Comparison of ENCODE assay signal across 36 mouse cellular contexts in the genomic region with DNA sequence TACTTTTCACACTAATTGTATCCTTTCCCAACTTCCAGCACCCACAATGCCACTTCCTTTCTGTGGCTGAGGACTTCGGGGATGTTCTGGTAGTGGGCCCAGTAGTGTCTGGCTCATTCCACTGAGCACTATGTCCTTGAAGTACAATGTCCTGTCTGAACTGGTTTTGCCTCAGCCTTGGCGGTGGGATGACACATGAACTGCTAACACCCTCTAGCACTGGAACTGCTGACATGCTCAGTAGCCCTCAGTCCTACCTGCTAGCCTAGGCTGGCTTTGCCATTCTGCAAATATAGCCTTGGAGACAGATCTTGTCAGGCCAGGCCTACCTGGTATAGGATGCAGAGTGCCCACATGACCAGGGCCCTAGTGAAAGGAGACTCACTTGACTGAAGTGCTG. TPM values are rescaled to one million over a fixed set of nuclear protein-coding genes. Genes with fewer than 3 reads are reported as not detected.
A peak's percentile ranks its signal among the peaks of the same experiment; 100 is the strongest.
DNase-seq lines count a peak whose midpoint lies in the region; ATAC-seq lines count a peak whose summit lies in the region.
"Had no signal": no experiment of that assay in that cellular context is flagged by ENCODE, and none has a peak within 500 bp of the region (broad histone marks: within the 10 kb centered on the region; RNA-seq: fewer than 3 reads in every experiment).

No protein-coding gene starts in this region.

- no peak overlapping the region for H3K27ac ChIP-seq in forebrain, embryonic 13.5 days
- no peak overlapping the region for H3K27ac ChIP-seq in forebrain, embryonic 11.5 days (ENCODE audit: low read depth, low read length)
- H3K27ac ChIP-seq: embryonic facial prominence, embryonic 10.5 days; embryonic facial prominence, embryonic 13.5 days; gastrocnemius, adult 2 months; hindbrain, embryonic 12.5 days; hindbrain, embryonic 15.5 days had no signal

- H3K36me3 ChIP-seq in forebrain, embryonic 13.5 days (ENCODE audit: poor library complexity, severe bottlenecking), result peaks cover 60% of the 10 kb centered on the region
- H3K36me3 ChIP-seq in forebrain, embryonic 11.5 days (ENCODE audit: control insufficient read depth, insufficient read depth, low read length), result peaks cover 40% of the 10 kb centered on the region

- ATAC-seq in forebrain, embryonic 13.5 days, result no peak
- no peak for ATAC-seq in forebrain, embryonic 11.5 days (replicated peaks; ENCODE audit: low FRiP score)
- ATAC-seq: activated CD4-positive, CD25-positive, alpha-beta regulatory T cell, adult 4 months; CD4-positive, CD25-positive, alpha-beta regulatory T cell, adult 4 months; forebrain, embryonic 14.5 days; forebrain, postnatal 0 days; intestine, postnatal 0 days had no signal

- DNase-seq in forebrain, embryonic 11.5 days (ENCODE audit: low spot score), result no peak
- DNase-seq in adrenal gland, postnatal 10 days, result peak; percentile 40
- DNase-seq in adrenal gland, postnatal 36 days, result peak; percentile 59 to 63
- DNase-seq in right cerebral cortex, postnatal 36 days (ENCODE audit: low spot score in 2 of 2), result no peak
- no peak for DNase-seq in layer of hippocampus, adult 8-10 months (ENCODE audit: low spot score in 2 of 2)
- DNase-seq: cerebellum, adult 11-12 months; cerebellum, adult 8-10 months; cerebellum, postnatal 10 days; cerebellum, postnatal 36 days; embryo, embryonic 11 days; forebrain, postnatal 0 days; gastrocnemius, adult 2 months; gastrocnemius, postnatal 14 days; heart, adult 11 months had no signal

- 98% methylated on average over 2 of the region's 2 CpGs for WGBS in forebrain, embryonic 13.5 days
- 88% methylated on average over 2 of the region's 2 CpGs for WGBS in forebrain, embryonic 11.5 days

- H3K9me3 ChIP-seq in forebrain, embryonic 13.5 days (replicated peaks), result no peaks in the 10 kb centered on the region
- H3K9me3 ChIP-seq in forebrain, embryonic 11.5 days (ENCODE audit: control insufficient read depth, low read length), result no peaks in the 10 kb centered on the region
- H3K9me3 ChIP-seq: embryonic facial prominence, embryonic 10.5 days; embryonic facial prominence, embryonic 13.5 days; hindbrain, embryonic 12.5 days; hindbrain, embryonic 15.5 days had no signal

- H3K4me2 ChIP-seq in forebrain, embryonic 13.5 days, result no peak overlapping the region
- H3K4me2 ChIP-seq in forebrain, embryonic 11.5 days (ENCODE audit: low read depth, low read length, severe bottlenecking), result no peak overlapping the region
- H3K4me2 ChIP-seq: embryonic facial prominence, embryonic 13.5 days; heart, embryonic 11.5 days; hindbrain, embryonic 12.5 days; hindbrain, embryonic 15.5 days had no signal

- H3K4me3 ChIP-seq in forebrain, embryonic 13.5 days, result no peak overlapping the region
- H3K4me3 ChIP-seq in forebrain, embryonic 11.5 days (ENCODE audit: low read depth, low read length), result no peak overlapping the region
- H3K4me3 ChIP-seq: embryonic facial prominence, embryonic 10.5 days; embryonic facial prominence, embryonic 13.5 days; erythroblast, embryonic 14.5 days; gastrocnemius, adult 2 months; hindbrain, embryonic 12.5 days; hindbrain, embryonic 15.5 days had no signal

- H3K4me1 ChIP-seq in forebrain, embryonic 13.5 days, result no peaks in the 10 kb centered on the region
- no peaks in the 10 kb centered on the region for H3K4me1 ChIP-seq in forebrain, embryonic 11.5 days (replicated peaks; ENCODE audit: control insufficient read depth, insufficient read depth, low read length)
- H3K4me1 ChIP-seq: embryonic facial prominence, embryonic 10.5 days; embryonic facial prominence, embryonic 13.5 days; hindbrain, embryonic 12.5 days; hindbrain, embryonic 15.5 days had no signal

- H3K9ac ChIP-seq in forebrain, embryonic 13.5 days, result 0 out of 2 replicates have a peak overlapping the region, but pooled peaks have one; percentile 23
- no peak overlapping the region for H3K9ac ChIP-seq in forebrain, embryonic 11.5 days (ENCODE audit: low read length)
- H3K9ac ChIP-seq: forebrain, postnatal 0 days; hindbrain, embryonic 12.5 days; hindbrain, embryonic 15.5 days had no signal

- H3K27me3 ChIP-seq in forebrain, embryonic 13.5 days, result no peaks in the 10 kb centered on the region
- no peaks in the 10 kb centered on the region for H3K27me3 ChIP-seq in forebrain, embryonic 11.5 days (ENCODE audit: control insufficient read depth, insufficient read depth, low read length)
- H3K27me3 ChIP-seq: embryonic facial prominence, embryonic 13.5 days; hindbrain, embryonic 12.5 days; hindbrain, embryonic 15.5 days had no signal

RNA-seq across cellular contexts. Expression of gene Gm20219, which starts 7.7 kb away (rescaled TPM):
- 1.2 and 1.7 TPM in 2 replicates for polyA plus RNA-seq in forebrain, embryonic 13.5 days (2015; fragmentation: Nextera tagmentation; extraction: Ambion mirVana)
- 1.1 and 1.3 TPM in 2 replicates for polyA plus RNA-seq in forebrain, embryonic 11.5 days (2014; fragmentation: Nextera tagmentation; extraction: Ambion mirVana)
- under 1 TPM; 0.69 to 0.70 TPM for total RNA-seq in adrenal gland, postnatal 10 days (2021)
- 1 to 10 TPM in 1 of 2 experiments, under 1 TPM in 1; 0.95 to 1.6 TPM for total RNA-seq in adrenal gland, postnatal 36 days (2021)
- total RNA-seq in layer of hippocampus, adult 8-10 months (2022), result 1 to 10 TPM in 3 of 4 experiments, under 1 TPM in 1; 0.71 to 5.3 (median 3.7) TPM
- polyA plus RNA-seq: intestine, postnatal 0 days had no signal

RNA-seq across cellular contexts. Expression of gene Safb2, which starts 22.5 kb away (rescaled TPM):
- polyA plus RNA-seq in forebrain, embryonic 13.5 days (2015; fragmentation: Nextera tagmentation; extraction: Ambion mirVana), result 77.9 and 84.3 TPM in 2 replicates
- polyA plus RNA-seq in forebrain, embryonic 11.5 days (2014; fragmentation: Nextera tagmentation; extraction: Ambion mirVana), result 74.7 and 75.0 TPM in 2 replicates
- total RNA-seq in adrenal gland, postnatal 10 days (2021), result 100 to 1,000 TPM in 1 of 2 experiments, 10 to 100 TPM in 1; 79.8 to 124 TPM
- 100 to 1,000 TPM; 103 to 126 TPM for total RNA-seq in adrenal gland, postnatal 36 days (2021)
- 100 to 1,000 TPM; 122 to 182 (median 154) TPM for total RNA-seq in layer of hippocampus, adult 8-10 months (2022)

RNA-seq across cellular contexts. Expression of gene Safb, which starts 22.8 kb away (rescaled TPM):
- polyA plus RNA-seq in forebrain, embryonic 13.5 days (2015; fragmentation: Nextera tagmentation; extraction: Ambion mirVana), result 126 and 135 TPM in 2 replicates
- polyA plus RNA-seq in forebrain, embryonic 11.5 days (2014; fragmentation: Nextera tagmentation; extraction: Ambion mirVana), result 145 and 154 TPM in 2 replicates
- total RNA-seq in adrenal gland, postnatal 10 days (2021), result 100 to 1,000 TPM in 1 of 2 experiments, 10 to 100 TPM in 1; 92.1 to 113 TPM
- total RNA-seq in adrenal gland, postnatal 36 days (2021), result 100 to 1,000 TPM; 103 to 122 TPM
- total RNA-seq in layer of hippocampus, adult 8-10 months (2022), result 100 to 1,000 TPM; 149 to 168 (median 159) TPM

RNA-seq across cellular contexts. Expression of gene 2410015M20Rik, which starts 47.7 kb away (rescaled TPM):
- polyA plus RNA-seq in forebrain, embryonic 13.5 days (2015; fragmentation: Nextera tagmentation; extraction: Ambion mirVana), result 212 and 224 TPM in 2 replicates
- polyA plus RNA-seq in forebrain, embryonic 11.5 days (2014; fragmentation: Nextera tagmentation; extraction: Ambion mirVana), result 171 and 183 TPM in 2 replicates
- 100 to 1,000 TPM; 468 to 485 TPM for total RNA-seq in adrenal gland, postnatal 10 days (2021)
- total RNA-seq in adrenal gland, postnatal 36 days (2021), result 100 to 1,000 TPM; 293 to 327 TPM
- 100 to 1,000 TPM; 138 to 161 (median 146) TPM for total RNA-seq in layer of hippocampus, adult 8-10 months (2022)

RNA-seq across cellular contexts. Expression of gene Znrf4, which starts 49.6 kb away (rescaled TPM):
- 0.14 TPM in 1 of 2 replicates, not detected in the other for polyA plus RNA-seq in forebrain, embryonic 13.5 days (2015; fragmentation: Nextera tagmentation; extraction: Ambion mirVana)
- polyA plus RNA-seq in forebrain, embryonic 11.5 days (2014; fragmentation: Nextera tagmentation; extraction: Ambion mirVana), result not detected in 2 replicates
- total RNA-seq in adrenal gland, postnatal 10 days (2021), result not detected
- not detected for total RNA-seq in adrenal gland, postnatal 36 days (2021)
- not detected for total RNA-seq in layer of hippocampus, adult 8-10 months (2022)
- total RNA-seq: forebrain, postnatal 0 days; gastrocnemius, adult 2 months; gastrocnemius, postnatal 14 days; gastrocnemius, postnatal 4 days; heart, adult 8-10 months; heart, postnatal 25 days; hematopoietic stem cell, adult 5-6 weeks had no signal
- polyA plus RNA-seq: activated CD4-positive, CD25-positive, alpha-beta regulatory T cell, adult 4 months; brain, embryonic 14.5 days; C2C12; CD4-positive, CD25-positive, alpha-beta regulatory T cell, adult 4 months; cortical plate, adult 2 months; embryonic facial prominence, embryonic 10.5 days; embryonic facial prominence, embryonic 13.5 days; erythroblast, embryonic 14.5 days; frontal cortex, adult 2 months; heart, embryonic 11.5 days; heart, embryonic 14.5 days; heart, postnatal 0 days; hindbrain, embryonic 12.5 days; intestine, embryonic 14.5 days; intestine, postnatal 0 days had no signal

Comparison
In these comparisons a context has a peak if more than half of its experiments do, and no peak if none do; other contexts are left out.
1. DNase-seq: peak in adrenal gland, postnatal 10 days (single experiment) and adrenal gland, postnatal 36 days (2 of 2); none in forebrain, embryonic 11.5 days (single experiment), right cerebral cortex, postnatal 36 days (0 of 2) and layer of hippocampus, adult 8-10 months (0 of 2).